Mouse (Mus musculus): ENCODE data around the gene Tmtc2. TPM values are rescaled to one million over a fixed set of nuclear protein-coding genes. Genes with fewer than 3 reads are reported as not detected.

Tmtc2 gene
- polyA plus RNA-seq, 1 experiment from 2014 or later, result 8.0 TPM

DNA sequence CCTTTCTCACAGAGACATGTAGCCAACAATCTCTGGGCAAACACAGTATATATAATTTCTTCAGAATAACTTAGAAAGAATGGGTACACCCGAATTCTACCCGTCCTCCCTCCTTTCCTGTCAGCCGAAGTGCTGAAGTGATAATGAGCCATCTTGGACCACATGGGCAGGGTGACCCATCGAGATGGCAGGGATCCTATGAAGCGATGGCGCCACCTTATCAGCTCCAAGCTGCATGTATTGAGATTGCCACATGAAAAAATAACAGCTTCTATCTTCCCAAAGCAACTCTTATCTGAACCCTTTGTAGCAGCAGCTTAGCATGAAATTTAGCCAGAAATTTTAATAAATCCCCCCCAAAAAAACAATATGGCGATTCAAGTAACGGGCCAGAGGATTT lies 206.0 kb downstream of the Tmtc2 start:
- no peaks in the 10 kb centered on the region for H3K27me3 ChIP-seq (ENCODE audit: insufficient read depth, poor library complexity, severe bottlenecking)
- H3K9me3 ChIP-seq, result no peaks in the 10 kb centered on the region
- 92% methylated on average over 8 of the region's 8 CpGs for WGBS
- no peak overlapping the region for H3K4me3 ChIP-seq
- DNase-seq (ENCODE audit: low spot score), result no peak
- H3K27ac ChIP-seq, result no peak overlapping the region
- no peaks in the 10 kb centered on the region for H3K4me1 ChIP-seq (replicated peaks)
- H3K36me3 ChIP-seq, result peaks cover 17% of the 10 kb centered on the region; the same call in 1 of the 2 replicates

DNA sequence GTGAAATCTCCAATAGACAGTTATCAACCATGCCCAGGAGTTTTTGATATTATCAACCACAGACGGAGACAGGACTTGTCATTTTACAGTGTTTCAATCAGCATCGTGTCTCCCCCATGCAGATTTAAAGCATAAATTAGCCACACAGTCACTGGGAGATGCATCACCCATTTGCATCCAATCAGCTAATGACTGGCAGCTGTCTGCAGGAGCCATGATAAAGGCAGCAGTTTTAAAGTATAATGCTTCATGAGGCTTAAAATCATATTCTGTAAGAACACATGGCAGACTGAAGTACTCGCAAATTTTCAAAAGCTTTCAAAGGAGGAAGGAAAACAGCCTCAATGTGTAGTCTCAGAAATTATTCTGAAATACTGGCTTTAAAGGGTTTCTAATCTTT lies 209.8 kb downstream of the Tmtc2 start:
- no peak for DNase-seq (ENCODE audit: low spot score)
- no peaks in the 10 kb centered on the region for H3K4me1 ChIP-seq (replicated peaks)
- 82% methylated on average over 3 of the region's 3 CpGs for WGBS
- H3K9me3 ChIP-seq, result no peaks in the 10 kb centered on the region
- H3K27me3 ChIP-seq (ENCODE audit: insufficient read depth, poor library complexity, severe bottlenecking), result no peaks in the 10 kb centered on the region
- H3K27ac ChIP-seq, result no peak overlapping the region
- peaks cover 1% of the 10 kb centered on the region; the same call in 1 of the 2 replicates for H3K36me3 ChIP-seq
- H3K4me3 ChIP-seq, result no peak overlapping the region

DNA sequence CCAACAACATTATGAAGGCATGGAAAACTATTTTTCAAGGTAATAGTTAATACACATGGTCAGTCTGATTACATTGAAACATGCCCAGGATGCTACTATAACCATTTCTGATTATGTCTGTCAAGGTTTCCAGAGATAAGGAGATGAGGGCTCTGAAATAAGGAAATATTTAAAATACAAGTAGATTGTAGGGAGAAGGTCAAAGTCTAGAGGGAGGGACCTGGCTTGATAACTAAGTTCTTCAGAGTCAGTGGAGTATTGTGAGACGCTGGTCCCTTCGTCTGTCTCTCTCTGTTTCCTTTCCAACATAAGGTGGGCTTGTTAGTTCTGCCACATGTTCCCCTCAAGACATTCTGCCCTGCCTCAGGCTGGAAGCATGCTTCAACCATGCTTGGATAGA lies 223.9 kb downstream of the Tmtc2 start:
- Histone ChIP-seq H3K4me1 (replicated peaks) (no peaks in the 10 kb centered on the region), H3K4me3 (no peak overlapping the region), H3K36me3 (no peaks in the 10 kb centered on the region), H3K27me3 (ENCODE audit: insufficient read depth, poor library complexity, severe bottlenecking) (no peaks in the 10 kb centered on the region), H3K9me3 (no peaks in the 10 kb centered on the region), H3K27ac (no peak overlapping the region)
- no peak for DNase-seq (ENCODE audit: low spot score)
- 82% methylated on average over 2 of the region's 2 CpGs for WGBS

DNA sequence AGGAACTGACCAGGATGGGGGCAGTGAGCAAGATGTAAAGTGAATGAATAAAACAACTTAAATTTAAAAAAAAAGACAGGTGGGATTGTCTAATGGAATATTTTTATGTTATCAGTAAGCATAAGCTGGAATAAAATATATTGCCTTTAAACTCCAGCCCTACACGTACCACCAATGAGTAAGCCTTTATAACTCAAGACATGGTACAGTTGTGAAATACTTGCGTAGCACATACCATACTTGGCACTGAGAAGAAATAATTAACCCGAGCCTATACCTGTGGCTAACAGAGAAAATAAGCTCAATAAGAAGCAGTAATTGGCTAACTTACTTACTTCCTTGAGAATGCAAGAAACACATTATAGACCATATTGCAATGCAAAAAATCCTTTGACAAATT lies 228.3 kb downstream of the Tmtc2 start:
- Histone ChIP-seq H3K27ac (no peak overlapping the region), H3K9me3 (no peaks in the 10 kb centered on the region), H3K4me1 (replicated peaks) (no peaks in the 10 kb centered on the region), H3K36me3 (no peaks in the 10 kb centered on the region), H3K27me3 (ENCODE audit: insufficient read depth, poor library complexity, severe bottlenecking) (no peaks in the 10 kb centered on the region), H3K4me3 (no peak overlapping the region)
- 92% methylated on average over 3 of the region's 3 CpGs for WGBS
- DNase-seq (ENCODE audit: low spot score), result no peak

DNA sequence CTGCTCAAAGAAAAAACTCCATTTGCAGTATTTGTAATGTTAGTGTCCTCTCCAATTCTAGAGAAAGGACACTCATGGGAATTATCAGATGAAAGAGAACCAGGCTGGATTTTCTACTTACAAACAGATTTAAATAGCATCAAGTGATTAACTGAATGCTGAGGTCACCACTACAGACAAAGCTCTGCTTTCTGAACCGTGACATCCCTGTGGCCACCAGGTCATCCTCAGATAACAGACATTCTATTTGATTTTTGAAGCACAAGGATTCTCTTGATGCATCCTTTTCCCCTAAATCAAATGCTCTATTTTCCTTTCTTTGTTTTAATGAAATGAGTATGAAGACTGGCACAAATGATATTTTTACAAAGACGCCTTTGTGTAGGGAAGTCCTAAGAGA lies 241.4 kb downstream of the Tmtc2 start:
- Histone ChIP-seq H3K4me1 (replicated peaks) (no peaks in the 10 kb centered on the region; the same call in 1 of the 2 replicates), H3K27ac (no peak overlapping the region), H3K27me3 (ENCODE audit: insufficient read depth, poor library complexity, severe bottlenecking) (no peaks in the 10 kb centered on the region), H3K4me3 (no peak overlapping the region), H3K36me3 (no peaks in the 10 kb centered on the region), H3K9me3 (no peaks in the 10 kb centered on the region)
- 35% methylated on average over 2 of the region's 2 CpGs for WGBS
- no peak for DNase-seq (ENCODE audit: low spot score)

DNA sequence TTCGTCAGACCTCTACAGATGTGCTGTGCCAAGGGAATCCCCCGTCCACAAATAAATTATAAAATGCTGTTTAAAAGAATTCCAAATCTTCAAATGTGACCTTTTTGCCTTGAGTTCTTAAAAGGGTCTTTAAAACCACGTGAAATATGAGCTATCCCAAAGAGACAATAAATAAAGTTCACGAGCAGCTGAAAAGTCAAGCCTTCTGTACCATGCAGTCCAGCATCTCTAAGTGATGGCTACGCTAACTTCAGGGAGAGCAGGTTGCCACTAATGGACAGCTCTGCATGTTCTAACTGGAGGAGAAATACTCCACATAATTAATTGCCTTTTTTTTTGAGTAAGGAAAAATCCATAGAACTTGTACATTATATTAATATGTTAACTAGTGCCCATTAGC lies 243.9 kb downstream of the Tmtc2 start:
- no peaks in the 10 kb centered on the region for H3K36me3 ChIP-seq
- H3K4me1 ChIP-seq (replicated peaks), result no peaks in the 10 kb centered on the region; the same call in 1 of the 2 replicates
- H3K27ac ChIP-seq, result no peak overlapping the region
- DNase-seq (ENCODE audit: low spot score), result no peak
- no peaks in the 10 kb centered on the region for H3K27me3 ChIP-seq (ENCODE audit: insufficient read depth, poor library complexity, severe bottlenecking)
- no peaks in the 10 kb centered on the region for H3K9me3 ChIP-seq
- no peak overlapping the region for H3K4me3 ChIP-seq
- WGBS, result 72% methylated on average over 5 of the region's 5 CpGs

DNA sequence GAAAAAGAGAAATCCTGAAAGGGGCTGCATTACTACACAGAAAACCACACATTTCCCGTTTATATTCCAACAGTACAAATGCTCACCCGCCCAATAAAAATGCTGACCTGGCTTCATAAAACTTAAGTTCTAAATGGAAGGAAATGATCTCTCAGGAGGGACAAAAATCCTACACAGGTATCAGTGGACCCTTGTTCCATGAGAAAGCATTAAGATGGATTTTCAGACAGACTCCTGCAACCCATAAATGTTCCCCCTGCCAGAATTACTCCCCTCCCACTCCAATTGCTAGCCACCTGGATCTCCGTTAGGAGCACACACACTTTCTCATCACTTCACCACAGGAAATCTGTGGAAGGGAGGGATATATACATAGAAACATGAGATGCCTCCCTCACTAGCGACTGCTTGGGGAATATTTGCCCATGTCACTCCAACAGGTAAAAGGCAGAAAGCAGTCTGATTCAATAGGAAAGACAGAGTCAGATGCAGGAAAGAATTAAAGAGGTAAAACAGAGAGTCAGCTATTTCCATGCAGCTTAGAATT lies 250.5 kb downstream of the Tmtc2 start:
- DNase-seq (ENCODE audit: low spot score), result no peak
- Histone ChIP-seq H3K27ac (no peak overlapping the region), H3K27me3 (ENCODE audit: insufficient read depth, poor library complexity, severe bottlenecking) (no peaks in the 10 kb centered on the region), H3K4me1 (replicated peaks) (no peaks in the 10 kb centered on the region), H3K36me3 (peaks cover 22% of the 10 kb centered on the region), H3K4me3 (no peak overlapping the region), H3K9me3 (0 out of 2 replicates have a peak, but pooled peaks cover 10% of the 10 kb centered on the region)
- WGBS, result 84% methylated on average over 4 of the region's 4 CpGs

DNA sequence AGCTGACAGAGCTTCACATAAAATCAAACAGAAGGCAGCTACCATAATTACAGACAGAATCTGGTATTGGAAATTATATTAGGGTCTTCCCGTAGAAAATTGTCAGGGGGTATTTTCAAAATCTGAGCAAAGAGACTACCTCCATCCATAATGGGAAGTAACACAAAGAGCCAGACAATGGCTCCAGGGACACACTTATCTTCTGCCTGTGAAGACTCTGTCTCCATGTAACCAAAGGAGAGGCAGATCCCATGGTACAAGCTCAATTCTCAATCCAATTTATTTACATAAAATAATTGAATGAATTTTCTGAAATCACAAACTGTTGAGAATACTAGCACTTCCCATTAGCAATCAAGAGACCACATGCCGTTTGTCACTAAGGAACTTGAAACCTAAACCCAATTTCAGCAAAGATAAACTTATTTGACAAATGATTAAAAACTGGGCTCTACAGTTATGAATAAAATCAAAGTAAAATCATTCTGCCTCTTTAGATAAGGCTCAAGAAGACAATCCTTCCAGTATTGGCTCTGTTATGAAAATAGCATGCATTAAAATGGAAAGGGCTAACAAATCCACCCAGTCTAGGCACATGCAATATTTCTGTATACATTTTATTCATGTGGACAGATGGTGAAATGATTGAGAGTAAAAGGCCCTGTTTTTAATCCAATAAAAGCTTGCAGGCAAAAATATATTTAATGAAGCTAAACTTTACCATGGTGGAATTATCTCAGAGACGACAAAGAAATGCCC lies 254.8 kb downstream of the Tmtc2 start:
- Histone ChIP-seq H3K27me3 (ENCODE audit: insufficient read depth, poor library complexity, severe bottlenecking) (no peaks in the 10 kb centered on the region), H3K27ac (no peak overlapping the region), H3K4me1 (replicated peaks) (0 out of 2 replicates have a peak, but pooled peaks cover 2% of the 10 kb centered on the region), H3K9me3 (0 out of 2 replicates have a peak, but pooled peaks cover 10% of the 10 kb centered on the region), H3K36me3 (peaks cover 22% of the 10 kb centered on the region), H3K4me3 (no peak overlapping the region)
- 82% methylated on average over 3 of the region's 3 CpGs for WGBS
- no peak for DNase-seq (ENCODE audit: low spot score)

DNA sequence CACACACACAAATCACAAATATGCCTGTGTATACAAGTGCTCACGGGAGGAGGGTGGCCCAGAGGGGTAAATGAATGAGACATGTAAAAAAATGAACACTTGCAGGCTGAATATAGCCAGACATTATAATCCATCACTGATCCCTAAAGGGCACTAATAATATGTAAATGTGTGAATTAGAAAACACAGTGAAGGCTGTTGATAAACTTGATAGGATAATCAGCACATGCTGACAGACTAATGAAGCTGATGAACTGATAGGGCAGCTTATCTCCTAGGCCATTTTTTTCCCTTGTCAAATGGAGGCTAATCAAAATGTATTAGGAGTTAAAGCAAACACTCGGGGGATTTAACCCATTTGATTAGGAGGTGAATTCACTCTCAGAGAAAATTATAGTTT lies 255.4 kb downstream of the Tmtc2 start:
- H3K4me1 ChIP-seq (replicated peaks), result 0 out of 2 replicates have a peak, but pooled peaks cover 2% of the 10 kb centered on the region
- H3K36me3 ChIP-seq, result peaks cover 22% of the 10 kb centered on the region
- H3K27ac ChIP-seq, result no peak overlapping the region
- 63% methylated on average over 2 of the region's 2 CpGs for WGBS
- DNase-seq (ENCODE audit: low spot score), result no peak
- H3K9me3 ChIP-seq, result 0 out of 2 replicates have a peak, but pooled peaks cover 10% of the 10 kb centered on the region
- no peaks in the 10 kb centered on the region for H3K27me3 ChIP-seq (ENCODE audit: insufficient read depth, poor library complexity, severe bottlenecking)
- no peak overlapping the region for H3K4me3 ChIP-seq

DNA sequence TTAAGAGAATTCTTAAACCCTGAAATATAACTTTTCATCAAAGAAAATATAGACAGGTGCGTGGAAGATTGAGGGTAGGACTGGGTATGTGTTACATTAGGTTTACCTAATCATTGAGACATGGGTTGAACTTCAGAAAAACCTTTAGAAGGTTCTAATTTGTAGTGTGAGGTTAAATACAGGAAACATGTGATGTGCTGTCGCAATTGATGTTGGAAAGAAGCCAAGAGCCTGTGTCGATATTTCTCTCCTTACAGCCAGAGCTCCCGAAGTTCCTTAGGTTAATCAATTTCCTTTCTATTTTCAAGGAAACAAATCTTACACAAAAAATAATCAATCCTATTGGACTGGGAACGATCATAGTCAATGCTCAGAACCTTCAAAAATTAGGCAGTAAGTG lies 261.3 kb downstream of the Tmtc2 start:
- DNase-seq (ENCODE audit: low spot score), result no peak
- Histone ChIP-seq H3K9me3 (no peaks in the 10 kb centered on the region), H3K27ac (no peak overlapping the region), H3K4me3 (no peak overlapping the region), H3K36me3 (no peaks in the 10 kb centered on the region), H3K4me1 (replicated peaks) (0 out of 2 replicates have a peak, but pooled peaks cover 2% of the 10 kb centered on the region), H3K27me3 (ENCODE audit: insufficient read depth, poor library complexity, severe bottlenecking) (no peaks in the 10 kb centered on the region)
- 93% methylated on average over 5 of the region's 5 CpGs for WGBS

DNA sequence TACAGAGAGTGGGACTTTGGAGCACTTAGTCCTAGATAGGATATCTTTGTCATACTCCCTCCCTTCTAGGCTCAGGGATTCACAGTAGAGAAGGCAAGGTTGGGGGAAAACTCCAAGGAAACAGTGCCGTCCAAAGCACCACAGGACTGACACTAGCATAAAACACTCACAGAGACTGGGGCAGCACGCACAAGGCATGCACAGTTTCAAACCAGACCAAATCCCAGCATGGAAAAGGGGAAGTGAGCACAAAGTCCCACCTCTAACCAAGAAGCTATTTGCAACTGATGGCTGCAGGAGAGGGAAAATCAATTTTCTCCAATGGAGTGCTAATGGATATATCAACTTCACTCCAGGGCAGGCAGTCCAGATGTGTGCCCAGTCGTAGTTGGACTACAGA lies 276.7 kb downstream of the Tmtc2 start:
- Histone ChIP-seq H3K9me3 (0 out of 2 replicates have a peak, but pooled peaks cover 2% of the 10 kb centered on the region), H3K27me3 (ENCODE audit: insufficient read depth, poor library complexity, severe bottlenecking) (no peaks in the 10 kb centered on the region), H3K27ac (no peak overlapping the region), H3K4me3 (no peak overlapping the region), H3K36me3 (peaks cover 7% of the 10 kb centered on the region), H3K4me1 (replicated peaks) (no peaks in the 10 kb centered on the region)
- DNase-seq (ENCODE audit: low spot score), result no peak
- WGBS, result 73% methylated on average over 3 of the region's 3 CpGs

DNA sequence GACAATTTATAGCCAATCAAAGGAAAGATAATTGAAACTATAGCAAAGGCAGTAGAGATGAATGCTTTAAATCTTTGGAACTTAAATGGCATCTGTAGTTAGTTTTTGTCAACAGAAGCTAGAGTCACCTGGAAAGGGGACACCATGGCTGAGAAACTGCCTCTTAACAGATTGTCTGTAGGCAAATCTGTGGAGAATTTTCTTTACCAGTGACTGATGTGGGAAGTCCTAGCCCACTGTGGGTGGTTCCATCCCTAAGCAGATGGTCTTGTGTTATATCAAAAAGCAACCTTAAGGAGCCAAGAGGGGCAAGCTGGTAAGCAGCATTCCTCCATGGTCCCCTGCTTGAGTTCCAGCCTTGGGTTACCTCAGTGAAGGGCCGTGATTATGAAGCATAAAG lies 281.3 kb downstream of the Tmtc2 start:
- Histone ChIP-seq H3K27me3 (ENCODE audit: insufficient read depth, poor library complexity, severe bottlenecking) (no peaks in the 10 kb centered on the region), H3K27ac (no peak overlapping the region), H3K36me3 (no peaks in the 10 kb centered on the region), H3K4me1 (replicated peaks) (no peaks in the 10 kb centered on the region), H3K4me3 (no peak overlapping the region), H3K9me3 (no peaks in the 10 kb centered on the region)
- WGBS, result 94% methylated on average over 1 of the region's 1 CpGs
- no peak for DNase-seq (ENCODE audit: low spot score)

DNA sequence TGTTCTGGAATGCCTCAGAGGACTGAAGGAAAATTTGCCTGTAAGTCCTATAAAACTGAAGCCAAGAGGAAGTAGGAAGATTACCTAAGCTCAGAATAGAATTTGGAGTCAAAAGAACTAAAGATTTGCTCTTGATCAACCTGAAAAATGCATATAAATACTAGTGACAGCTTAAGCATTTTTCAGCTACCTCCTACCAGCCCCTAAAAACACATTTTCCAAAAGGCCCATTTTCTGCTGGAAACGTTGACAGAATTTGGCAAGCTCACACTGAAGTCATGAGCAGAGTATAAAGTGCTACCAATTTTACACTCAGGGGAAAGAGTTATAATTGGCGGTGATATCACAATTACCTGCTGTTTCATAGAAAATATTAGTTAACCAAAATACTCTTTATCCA lies 285.8 kb downstream of the Tmtc2 start:
- WGBS, result 95% methylated on average over 2 of the region's 2 CpGs
- DNase-seq (ENCODE audit: low spot score), result no peak
- Histone ChIP-seq H3K4me1 (replicated peaks) (no peaks in the 10 kb centered on the region), H3K27me3 (ENCODE audit: insufficient read depth, poor library complexity, severe bottlenecking) (no peaks in the 10 kb centered on the region), H3K4me3 (no peak overlapping the region), H3K27ac (no peak overlapping the region), H3K36me3 (no peaks in the 10 kb centered on the region), H3K9me3 (no peaks in the 10 kb centered on the region)

All from hindbrain, embryonic 10.5 days (tissue).